ENCODE assay signal across 8 mouse cellular contexts in genomic region chr15:100600047-100600695, GRCm38 (mm10). TPM values are rescaled to one million over a fixed set of nuclear protein-coding genes. Genes with fewer than 3 reads are reported as not detected.
A peak's percentile ranks its signal among the peaks of the same experiment; 100 is the strongest.
DNase-seq lines count a peak whose midpoint lies in the region; ATAC-seq and TF ChIP-seq lines count a peak whose summit lies in the region.

No protein-coding gene starts in this region.

- peaks cover 19% of the 10 kb centered on the region for H3K27me3 ChIP-seq in forebrain, embryonic 13.5 days
- no peaks in the 10 kb centered on the region for H3K27me3 ChIP-seq in heart, postnatal 0 days (ENCODE audit: control insufficient read depth, insufficient read depth, low read length)
- H3K27me3 ChIP-seq in neural tube, embryonic 15.5 days (replicated peaks), result 0 out of 2 replicates have a peak, but pooled peaks cover 3% of the 10 kb centered on the region
- H3K27me3 ChIP-seq in testis, adult 2 months (ENCODE audit: control insufficient read depth, insufficient read depth, low read length), result no peaks in the 10 kb centered on the region

- H3K27ac ChIP-seq in bone marrow macrophage, adult 2 months (ENCODE audit: insufficient read depth, low read depth, low read length), result no peak overlapping the region
- peak overlapping the region; percentile 80 for H3K27ac ChIP-seq in forebrain, embryonic 13.5 days
- peak overlapping the region; percentile 91 for H3K27ac ChIP-seq in heart, postnatal 0 days (ENCODE audit: low read depth)
- H3K27ac ChIP-seq in neural tube, embryonic 15.5 days (replicated peaks), result peak overlapping the region; percentile 81
- H3K27ac ChIP-seq in testis, adult 2 months (ENCODE audit: control insufficient read depth, insufficient read depth, low read depth, low read length), result no peak overlapping the region

- peak overlapping the region; percentile 93 for H3K9ac ChIP-seq in forebrain, embryonic 13.5 days
- H3K9ac ChIP-seq in heart, postnatal 0 days (replicated peaks; ENCODE audit: low read depth, low read length), result peak overlapping the region; percentile 98
- H3K9ac ChIP-seq in neural tube, embryonic 15.5 days (replicated peaks), result peak overlapping the region; percentile 84

- H3K9me3 ChIP-seq in forebrain, embryonic 13.5 days (replicated peaks), result no peaks in the 10 kb centered on the region
- H3K9me3 ChIP-seq in heart, postnatal 0 days (replicated peaks; ENCODE audit: control insufficient read depth, low read length), result no peaks in the 10 kb centered on the region
- no peaks in the 10 kb centered on the region for H3K9me3 ChIP-seq in neural tube, embryonic 15.5 days (replicated peaks)

- no peak for TF ChIP-seq EP300 in heart, postnatal 0 days (IDR thresholded peaks at IDR 0.05; ENCODE audit: low read depth)

- no peak for TF ChIP-seq POLR2A in bone marrow macrophage, adult 2 months (IDR thresholded peaks at IDR 0.05; ENCODE audit: borderline replicate concordance, low read depth, low read length)
- 0 out of 2 replicates have a peak, but pooled peaks have one; percentile 27 for TF ChIP-seq POLR2A in lung, adult 2 months (IDR thresholded peaks at IDR 0.05; ENCODE audit: borderline replicate concordance, extremely low read depth, low read depth, low read length)
- TF ChIP-seq POLR2A in testis, adult 2 months (IDR thresholded peaks at IDR 0.05; ENCODE audit: control insufficient read depth, low read depth, low read length), result 0 out of 2 replicates have a peak, but pooled peaks have one; percentile 10

- H3K4me2 ChIP-seq in forebrain, embryonic 13.5 days, result peak overlapping the region; percentile 85
- peak overlapping the region; percentile 89 for H3K4me2 ChIP-seq in heart, postnatal 0 days (ENCODE audit: low read depth, low read length)
- peak overlapping the region; percentile 90 for H3K4me2 ChIP-seq in neural tube, embryonic 15.5 days

- WGBS in forebrain, embryonic 13.5 days, result 1% methylated on average over 35 of the region's 35 CpGs
- WGBS in heart, postnatal 0 days, result 1% methylated on average over 35 of the region's 35 CpGs
- WGBS in lung, adult 2 months, result 3% methylated on average over 35 of the region's 35 CpGs
- under 1% methylated on average over 33 of the region's 35 CpGs for WGBS in neural tube, embryonic 15.5 days

- peak overlapping the region; percentile 66 for H3K4me3 ChIP-seq in bone marrow macrophage, adult 2 months (ENCODE audit: insufficient read depth, low read length)
- H3K4me3 ChIP-seq in forebrain, embryonic 13.5 days, result peak overlapping the region; percentile 77
- peak overlapping the region; percentile 99 for H3K4me3 ChIP-seq in heart, postnatal 0 days (ENCODE audit: low read depth, low read length)
- H3K4me3 ChIP-seq in lung, adult 2 months (replicated peaks; ENCODE audit: extremely low read depth, low read depth, low read length), result peak overlapping the region; percentile 86
- H3K4me3 ChIP-seq in neural tube, embryonic 15.5 days (replicated peaks), result peak overlapping the region; percentile 78
- peak overlapping the region; percentile 71 for H3K4me3 ChIP-seq in testis, adult 2 months (ENCODE audit: control insufficient read depth, low read depth, low read length)

- peak; percentile 90 for DNase-seq in CD4-positive, CD25-positive, alpha-beta regulatory T cell, adult 2 months (ENCODE audit: low read depth, low spot score)
- peak; percentile 92 for DNase-seq in heart, postnatal 0 days (ENCODE audit: low spot score)
- peak; percentile 85 to 89 for DNase-seq in kidney, postnatal 36 days
- peak; percentile 69 for DNase-seq in lung, adult 2 months

- H3K36me3 ChIP-seq in forebrain, embryonic 13.5 days (ENCODE audit: poor library complexity, severe bottlenecking), result no peaks in the 10 kb centered on the region
- no peaks in the 10 kb centered on the region for H3K36me3 ChIP-seq in heart, postnatal 0 days (replicated peaks; ENCODE audit: control insufficient read depth, insufficient read depth, low read length)
- no peaks in the 10 kb centered on the region for H3K36me3 ChIP-seq in neural tube, embryonic 15.5 days
- H3K36me3 ChIP-seq in testis, adult 2 months (ENCODE audit: control insufficient read depth, insufficient read depth, low read length), result no peaks in the 10 kb centered on the region

- peak; percentile 75 for ATAC-seq in forebrain, embryonic 13.5 days
- peak; percentile 80 for ATAC-seq in heart, postnatal 0 days (ENCODE audit: insufficient read depth, low read depth)
- peak; percentile 78 for ATAC-seq in neural tube, embryonic 15.5 days (ENCODE audit: low FRiP score)

- peak; percentile 27; the same call in 1 of the 2 replicates for TF ChIP-seq CTCF in bone marrow macrophage, adult 2 months (IDR thresholded peaks at IDR 0.05; ENCODE audit: low read depth, low read length)
- peak; percentile 56 for TF ChIP-seq CTCF in heart, postnatal 0 days (IDR thresholded peaks at IDR 0.05; ENCODE audit: low read depth)
- peak; percentile 44 for TF ChIP-seq CTCF in lung, adult 2 months (IDR thresholded peaks at IDR 0.05; ENCODE audit: insufficient read depth, low read length)
- TF ChIP-seq CTCF in testis, adult 2 months (IDR thresholded peaks at IDR 0.05; ENCODE audit: control insufficient read depth, insufficient read depth, insufficient replicate concordance, low read depth, low read length), result no peak

- peaks cover 9% of the 10 kb centered on the region for H3K4me1 ChIP-seq in bone marrow macrophage, adult 2 months (ENCODE audit: control insufficient read depth, insufficient read depth, low read length)
- peaks cover 32% of the 10 kb centered on the region for H3K4me1 ChIP-seq in forebrain, embryonic 13.5 days
- peaks cover 9% of the 10 kb centered on the region for H3K4me1 ChIP-seq in heart, postnatal 0 days (ENCODE audit: control insufficient read depth, insufficient read depth)
- H3K4me1 ChIP-seq in lung, adult 2 months (ENCODE audit: control insufficient read depth, insufficient read depth, low read length), result peaks cover 7% of the 10 kb centered on the region; the same call in 1 of the 2 replicates
- H3K4me1 ChIP-seq in neural tube, embryonic 15.5 days, result peaks cover 28% of the 10 kb centered on the region
- H3K4me1 ChIP-seq in testis, adult 2 months (ENCODE audit: control insufficient read depth, insufficient read depth, low read length), result peaks cover 17% of the 10 kb centered on the region

RNA-seq across cellular contexts. Expression of gene Pou6f1, which starts 0.4 kb away (rescaled TPM):
- polyA plus RNA-seq in bone marrow macrophage, adult 2 months (2012; ENCODE audit: insufficient read depth, insufficient read length, missing spikeins), result 23.4 and 27.0 TPM in 2 replicates
- 36.4 and 37.5 TPM in 2 replicates for polyA plus RNA-seq in forebrain, embryonic 13.5 days (2015; fragmentation: Nextera tagmentation; extraction: Ambion mirVana)
- total RNA-seq in heart, postnatal 0 days (2014; rRNA removed; ENCODE audit: low replicate concordance), result 6.0 and 18.8 TPM in 2 replicates
- 3.2 and 5.2 TPM in 2 replicates for polyA plus RNA-seq in heart, postnatal 0 days (2015; fragmentation: Nextera tagmentation; extraction: Ambion mirVana)
- polyA plus RNA-seq in lung, adult 2 months (2012; rRNA removed), result 34.8 and 40.2 TPM in 2 replicates
- polyA plus RNA-seq in neural tube, embryonic 15.5 days (2015; fragmentation: Nextera tagmentation; extraction: Ambion mirVana), result 26.0 and 32.4 TPM in 2 replicates
- 38.2 and 38.9 TPM in 2 replicates for polyA plus RNA-seq in testis, adult 2 months (2012; rRNA removed)

RNA-seq across cellular contexts. Expression of gene Dazap2, which starts 15.0 kb away (rescaled TPM):
- polyA plus RNA-seq in bone marrow macrophage, adult 2 months (2012; ENCODE audit: insufficient read depth, insufficient read length, missing spikeins), result 466 and 503 TPM in 2 replicates
- 190 and 192 TPM in 2 replicates for polyA plus RNA-seq in forebrain, embryonic 13.5 days (2015; fragmentation: Nextera tagmentation; extraction: Ambion mirVana)
- total RNA-seq in heart, postnatal 0 days (2014; rRNA removed; ENCODE audit: low replicate concordance), result 234 and 284 TPM in 2 replicates
- 213 and 214 TPM in 2 replicates for polyA plus RNA-seq in heart, postnatal 0 days (2015; fragmentation: Nextera tagmentation; extraction: Ambion mirVana)
- polyA plus RNA-seq in lung, adult 2 months (2012; rRNA removed), result 846 and 1,111 TPM in 2 replicates
- polyA plus RNA-seq in neural tube, embryonic 15.5 days (2015; fragmentation: Nextera tagmentation; extraction: Ambion mirVana), result 99.3 and 144 TPM in 2 replicates
- polyA plus RNA-seq in testis, adult 2 months (2012; rRNA removed), result 242 and 282 TPM in 2 replicates

RNA-seq across cellular contexts. Expression of gene Smagp, which starts 36.6 kb away (rescaled TPM):
- 94.1 and 103 TPM in 2 replicates for polyA plus RNA-seq in bone marrow macrophage, adult 2 months (2012; ENCODE audit: insufficient read depth, insufficient read length, missing spikeins)
- polyA plus RNA-seq in forebrain, embryonic 13.5 days (2015; fragmentation: Nextera tagmentation; extraction: Ambion mirVana), result 1.7 and 2.1 TPM in 2 replicates
- total RNA-seq in heart, postnatal 0 days (2014; rRNA removed; ENCODE audit: low replicate concordance), result 20.5 and 27.6 TPM in 2 replicates
- 15.9 and 19.0 TPM in 2 replicates for polyA plus RNA-seq in heart, postnatal 0 days (2015; fragmentation: Nextera tagmentation; extraction: Ambion mirVana)
- 102 and 115 TPM in 2 replicates for polyA plus RNA-seq in lung, adult 2 months (2012; rRNA removed)
- polyA plus RNA-seq in neural tube, embryonic 15.5 days (2015; fragmentation: Nextera tagmentation; extraction: Ambion mirVana), result 3.0 and 7.4 TPM in 2 replicates
- polyA plus RNA-seq in testis, adult 2 months (2012; rRNA removed), result 3.6 and 4.9 TPM in 2 replicates

RNA-seq across cellular contexts. Expression of gene Tfcp2, which starts 48.4 kb away (rescaled TPM):
- 9.4 and 10.2 TPM in 2 replicates for polyA plus RNA-seq in bone marrow macrophage, adult 2 months (2012; ENCODE audit: insufficient read depth, insufficient read length, missing spikeins)
- 35.2 and 38.3 TPM in 2 replicates for polyA plus RNA-seq in forebrain, embryonic 13.5 days (2015; fragmentation: Nextera tagmentation; extraction: Ambion mirVana)
- 9.9 and 11.0 TPM in 2 replicates for total RNA-seq in heart, postnatal 0 days (2014; rRNA removed; ENCODE audit: low replicate concordance)
- polyA plus RNA-seq in heart, postnatal 0 days (2015; fragmentation: Nextera tagmentation; extraction: Ambion mirVana), result 11.2 and 13.9 TPM in 2 replicates
- polyA plus RNA-seq in lung, adult 2 months (2012; rRNA removed), result 7.7 and 8.2 TPM in 2 replicates
- 32.4 and 34.8 TPM in 2 replicates for polyA plus RNA-seq in neural tube, embryonic 15.5 days (2015; fragmentation: Nextera tagmentation; extraction: Ambion mirVana)
- polyA plus RNA-seq in testis, adult 2 months (2012; rRNA removed), result 10.4 and 11.3 TPM in 2 replicates

Comparison
In these comparisons a context has a peak if more than half of its experiments do, and no peak if none do; other contexts are left out.
1. H3K27ac ChIP-seq: peak in forebrain, embryonic 13.5 days (single experiment), heart, postnatal 0 days (single experiment) and neural tube, embryonic 15.5 days (single experiment); none in bone marrow macrophage, adult 2 months (single experiment) and testis, adult 2 months (single experiment).
2. Peak in every context shown above with its lines, with median percentiles within 50 percentile points of each other: DNase-seq, H3K4me3 ChIP-seq, ATAC-seq, H3K4me2 ChIP-seq and H3K9ac ChIP-seq.